Mouse (Mus musculus): ENCODE data around the gene Stk24. TPM values are rescaled to one million over a fixed set of nuclear protein-coding genes. Genes with fewer than 3 reads are reported as not detected.

Stk24 gene
- total RNA-seq, 2 experiments from 2014 or later, result 29.7 to 40.0 TPM

GRCm38 (mm10) chr14:121373901-121374300 lies 5.9 kb downstream of the Stk24 start:
- no peak overlapping the region for H3K4me3 ChIP-seq
- peak; percentile 44 for DNase-seq
- H3K27ac ChIP-seq, result no peak overlapping the region
- intact Hi-C loops (cut with DNase I), result loop anchor here (10.0 kb wide), 1 partner anchor 49 kb away; no protein-coding TSS in a partner anchor
- TF ChIP-seq CTCF (IDR thresholded peaks at IDR 0.05), result no peak

GRCm38 (mm10) chr14:121373020-121373419 lies 6.8 kb downstream of the Stk24 start:
- intact Hi-C loops (cut with DNase I), result loop anchor here (10.0 kb wide), 1 partner anchor 48 kb away; no protein-coding TSS in a partner anchor
- no peak for DNase-seq
- Histone ChIP-seq H3K27ac (peak overlapping the region; percentile 46; the same call in 1 of the 2 replicates), H3K4me3 (no peak overlapping the region)
- TF ChIP-seq CTCF (IDR thresholded peaks at IDR 0.05), result no peak

- TF ChIP-seq CTCF (IDR thresholded peaks at IDR 0.05), result no peak
- intact Hi-C loops (cut with DNase I), result loop anchor here (10.0 kb wide), 1 partner anchor 47 kb away; no protein-coding TSS in a partner anchor
- H3K4me3 ChIP-seq, result no peak overlapping the region
- H3K27ac ChIP-seq, result peak overlapping the region; percentile 46
- DNase-seq, result peak; percentile 35
Observed at GRCm38 (mm10) chr14:121371911-121372820, 7.6 kb downstream of the Stk24 start.

- TF ChIP-seq CTCF (IDR thresholded peaks at IDR 0.05), result no peak
- intact Hi-C loops (cut with DNase I), result no loop called here
- no peak for DNase-seq
- H3K27ac ChIP-seq, result no peak overlapping the region
- no peak overlapping the region for H3K4me3 ChIP-seq
Observed at GRCm38 (mm10) chr14:121369385-121369784, 10.4 kb downstream of the Stk24 start.

- H3K27ac ChIP-seq, result peak overlapping the region; percentile 63
- TF ChIP-seq CTCF (IDR thresholded peaks at IDR 0.05), result no peak
- intact Hi-C loops (cut with DNase I), result no loop called here
Observed at GRCm38 (mm10) chr14:121368108-121368705, 11.6 kb downstream of the Stk24 start.

GRCm38 (mm10) chr14:121365991-121366728 lies 13.7 kb downstream of the Stk24 start:
- TF ChIP-seq CTCF (IDR thresholded peaks at IDR 0.05), result no peak
- intact Hi-C loops (cut with DNase I), result no loop called here
- H3K4me3 ChIP-seq, result no peak overlapping the region
- no peak for DNase-seq
- H3K27ac ChIP-seq, result peak overlapping the region; percentile 63

More at GRCm38 (mm10) chr14:121368108-121368705, 11.6 kb downstream of the Stk24 start:
- no peak overlapping the region for H3K4me3 ChIP-seq
- no peak for DNase-seq

- Histone ChIP-seq H3K27ac (peak overlapping the region; percentile 63), H3K4me3 (no peak overlapping the region)
Observed at GRCm38 (mm10) chr14:121365390-121365789, 14.4 kb downstream of the Stk24 start.

GRCm38 (mm10) chr14:121364282-121364681 lies 15.5 kb downstream of the Stk24 start:
- TF ChIP-seq CTCF (IDR thresholded peaks at IDR 0.05), result no peak
- Histone ChIP-seq H3K27ac (no peak overlapping the region), H3K4me3 (no peak overlapping the region)
- no peak for DNase-seq
- intact Hi-C loops (cut with DNase I), result no loop called here

More at GRCm38 (mm10) chr14:121365390-121365789, 14.4 kb downstream of the Stk24 start:
- TF ChIP-seq CTCF (IDR thresholded peaks at IDR 0.05), result no peak
- intact Hi-C loops (cut with DNase I), result no loop called here
- no peak for DNase-seq

GRCm38 (mm10) chr14:121361319-121362114 lies 18.3 kb downstream of the Stk24 start:
- intact Hi-C loops (cut with DNase I), result no loop called here
- Histone ChIP-seq H3K27ac (peak overlapping the region; percentile 85), H3K4me3 (peak overlapping the region; percentile 38)
- peak; percentile 87 for DNase-seq
- TF ChIP-seq CTCF (IDR thresholded peaks at IDR 0.05), result peak; percentile 44

GRCm38 (mm10) chr14:121359850-121360249 lies 20.0 kb downstream of the Stk24 start:
- intact Hi-C loops (cut with DNase I), result no loop called here
- DNase-seq, result no peak
- no peak for TF ChIP-seq CTCF (IDR thresholded peaks at IDR 0.05)
- peak overlapping the region; percentile 85; the same call in 1 of the 2 replicates for H3K27ac ChIP-seq
- no peak overlapping the region for H3K4me3 ChIP-seq

- DNase-seq, result no peak
- H3K27ac ChIP-seq, result peak overlapping the region; percentile 28; the same call in 1 of the 2 replicates
- no peak overlapping the region for H3K4me3 ChIP-seq
- intact Hi-C loops (cut with DNase I), result no loop called here
- TF ChIP-seq CTCF (IDR thresholded peaks at IDR 0.05), result no peak
Observed at GRCm38 (mm10) chr14:121359015-121359414, 20.8 kb downstream of the Stk24 start.

GRCm38 (mm10) chr14:121358327-121358726 lies 21.5 kb downstream of the Stk24 start:
- intact Hi-C loops (cut with DNase I), result no loop called here
- H3K27ac ChIP-seq, result no peak overlapping the region
- no peak for TF ChIP-seq CTCF (IDR thresholded peaks at IDR 0.05)

More at GRCm38 (mm10) chr14:121358327-121358726, 21.5 kb downstream of the Stk24 start:
- DNase-seq, result no peak
- no peak overlapping the region for H3K4me3 ChIP-seq

Measured in gastrocnemius, adult 2 months (tissue).